Mouse (Mus musculus) MEL (cell line): ENCODE results near the gene Cnot2. TPM values are rescaled to one million over a fixed set of nuclear protein-coding genes. Genes with fewer than 3 reads are reported as not detected.
"Not testable (repeated sequence)": the region's sequence is repeated elsewhere in the genome, so short reads cannot be mapped to it uniquely, and the experiment has no call there.

Experiments
- DNase-seq: peaks from one replicate; pipeline ENCODE4 v3.0.0; 2011; ENCODE audit warnings: low read depth, low spot score
- H3K27ac ChIP-seq: 2 replicates; pipeline ENCODE4 v1.5.1; 2012; ENCODE audit warnings: low read depth, mild to moderate bottlenecking, control low read depth, low read length, moderate library complexity; ENCODE audit not compliant: control insufficient read depth
- H3K27me3 ChIP-seq, 2 experiments: fragments of 150-350 bp in 1 of 2; sonication (generic) in 1 of 2; 2 replicates each; pipeline ENCODE4 v1.6.1; 2012; ENCODE audit warnings: low read length in 2 of 2, mild to moderate bottlenecking in 2 of 2, improper control_type of control experiment in 1 of 2, moderate library complexity in 1 of 2; ENCODE audit not compliant: insufficient read depth in 2 of 2, control insufficient read depth in 1 of 2
- H3K36me3 ChIP-seq, 2 experiments: 2 replicates each; pipeline ENCODE4 v1.6.1; 2012 to 2014; ENCODE audit warnings: low read length in 2 of 2, improper control_type of control experiment in 1 of 2, inconsistent platforms in 1 of 2, mild to moderate bottlenecking in 1 of 2; ENCODE audit not compliant: insufficient read depth in 2 of 2, control insufficient read depth in 1 of 2
- H3K4me1 ChIP-seq, 2 experiments: fragments of 150-350 bp in 1 of 2; sonication (generic) in 1 of 2; 2 replicates each; pipeline ENCODE4 v1.6.1; 2012; ENCODE audit warnings: low read length in 2 of 2, improper control_type of control experiment in 1 of 2, mild to moderate bottlenecking in 1 of 2; ENCODE audit not compliant: insufficient read depth in 2 of 2, control insufficient read depth in 1 of 2
- H3K4me3 ChIP-seq, 2 experiments: fragments of 150-350 bp in 1 of 2; sonication (generic) in 1 of 2; 2 replicates each; pipeline ENCODE4 v1.5.1; 2012; ENCODE audit warnings: low read depth in 2 of 2, low read length in 2 of 2, mild to moderate bottlenecking in 2 of 2, moderate library complexity in 2 of 2, control low read depth in 1 of 2, improper control_type of control experiment in 1 of 2; ENCODE audit not compliant: control insufficient read depth in 1 of 2, insufficient read depth in 1 of 2
- H3K79me2 ChIP-seq: 2 replicates; pipeline ENCODE4 v1.6.1; 2012; ENCODE audit warnings: mild to moderate bottlenecking, low read length, moderate library complexity; ENCODE audit not compliant: control insufficient read depth, poor library complexity, insufficient read depth
- H3K9ac ChIP-seq: 2 replicates; pipeline ENCODE4 v1.6.1; 2012; ENCODE audit warnings: low read depth, mild to moderate bottlenecking, control low read depth, low read length, moderate library complexity; ENCODE audit not compliant: control insufficient read depth, poor library complexity, severe bottlenecking
- H3K9me3 ChIP-seq: fragments of 150-350 bp; sonication (generic); replicated peaks from 2 replicates; pipeline ENCODE4 v1.6.1; 2012; ENCODE audit warnings: mild to moderate bottlenecking, low read length, improper control_type of control experiment, moderate library complexity; ENCODE audit not compliant: insufficient read depth
- CHD1 ChIP-seq: IDR thresholded peaks from 2 replicates; pipeline ENCODE4 v1.6.1; 2012; ENCODE audit warnings: low read depth, mild to moderate bottlenecking, inconsistent platforms, low read length, improper control_type of control experiment
- EP300 ChIP-seq, 2 experiments: IDR thresholded peaks; 2 replicates each; pipeline ENCODE4 v1.6.1; 2011; ENCODE audit warnings: improper control_type of control experiment in 2 of 2, low read length in 2 of 2, low read depth in 1 of 2, mild to moderate bottlenecking in 1 of 2
- ETS1 ChIP-seq: IDR thresholded peaks from 2 replicates; pipeline ENCODE4 v1.6.1; 2012; ENCODE audit warnings: low read depth, mild to moderate bottlenecking, inconsistent platforms, low read length, improper control_type of control experiment, moderate library complexity
- GATA1 ChIP-seq: IDR thresholded peaks from 2 replicates; pipeline ENCODE4 v1.6.1; 2011; ENCODE audit warnings: low read depth, low read length, improper control_type of control experiment
- KAT2A ChIP-seq: conservative IDR thresholded peaks from 2 replicates; pipeline ENCODE4 v1.6.1; 2012; ENCODE audit warnings: low read depth, low read length, improper control_type of control experiment, inconsistent platforms
- MXI1 ChIP-seq: IDR thresholded peaks from 2 replicates; pipeline ENCODE4 v1.6.1; 2011; ENCODE audit warnings: mild to moderate bottlenecking, low read depth, low read length, improper control_type of control experiment
- MYB ChIP-seq: IDR thresholded peaks from 2 replicates; pipeline ENCODE4 v1.6.1; 2011; ENCODE audit warnings: mild to moderate bottlenecking, low read depth, low read length, improper control_type of control experiment
- NELFE ChIP-seq: IDR thresholded peaks from 2 replicates; pipeline ENCODE4 v1.6.1; 2011; ENCODE audit warnings: low read depth, low read length, improper control_type of control experiment
- NRF1 ChIP-seq: IDR thresholded peaks from 2 replicates; pipeline ENCODE4 v1.6.1; 2014; ENCODE audit warnings: low read depth, mild to moderate bottlenecking, inconsistent platforms, low read length, improper control_type of control experiment, moderate library complexity; ENCODE audit not compliant: poor library complexity, insufficient read depth, severe bottlenecking
- RCOR1 ChIP-seq: IDR thresholded peaks from 2 replicates; pipeline ENCODE4 v1.6.1; 2012; ENCODE audit warnings: low read depth, mild to moderate bottlenecking, inconsistent platforms, low read length, improper control_type of control experiment
- ZNF384 ChIP-seq: IDR thresholded peaks from 2 replicates; pipeline ENCODE4 v1.6.1; 2012; ENCODE audit warnings: low read depth, mild to moderate bottlenecking, inconsistent platforms, low read length, improper control_type of control experiment
- polyA plus RNA-seq, 2 experiments: library from polyadenylated mRNA; stranded (reverse) in 1 of 2; unstranded in 1 of 2; fragments of >175 nt in 1 of 2; fragments of >200 nt in 1 of 2; gene quantifications; 2 replicates each; pipeline versions ENCODE4 v1.2.1 to v1.2.4; 2012; ENCODE audit warnings: low replicate concordance in 2 of 2, low read depth in 1 of 2; ENCODE audit not compliant: insufficient read length in 2 of 2, insufficient read depth in 1 of 2, missing spikeins in 1 of 2
- total RNA-seq: library from RNA; depleted of rRNA; stranded (reverse); fragments of 300-350 nt; gene quantifications from 2 replicates; pipeline ENCODE4 v1.2.3, GENCODE M21; 2012

Gene Cnot2
- total and polyA plus RNA-seq, 3 experiments, result 84.3 to 554 (median 88.8) TPM

DNA sequence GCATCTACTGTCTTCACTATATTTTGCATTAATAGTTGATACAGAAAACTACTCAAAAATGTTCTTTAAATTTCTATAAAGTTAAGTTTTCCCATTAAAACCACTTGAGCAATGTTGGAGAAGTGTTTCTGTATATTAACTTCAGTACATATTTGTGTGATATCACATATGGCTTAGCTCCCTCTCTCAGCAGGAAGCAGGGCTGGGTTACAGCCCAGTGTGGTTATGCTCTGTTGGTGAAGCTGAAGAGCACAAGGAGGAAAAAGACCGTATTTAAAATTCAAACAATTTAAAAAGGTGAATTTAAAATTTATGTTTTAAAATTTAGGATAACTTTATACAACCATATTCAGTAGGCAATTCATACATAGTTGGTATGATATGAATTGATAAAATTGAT lies 12.8 kb downstream of the Cnot2 start:
- peaks cover 2 to 30% of the 10 kb centered on the region in 2 experiments; a peak in 2 of 4 replicates for H3K36me3 ChIP-seq
- H3K4me1 ChIP-seq, result peaks cover 10 to 23% of the 10 kb centered on the region in 2 experiments
- no peak overlapping the region for H3K27ac ChIP-seq
- DNase-seq, result peak; percentile 58
- H3K27me3 ChIP-seq, result no peaks in the 10 kb centered on the region
- H3K9me3 ChIP-seq, result no peaks in the 10 kb centered on the region
- no peak for TF ChIP-seq NRF1
- no peak for TF ChIP-seq KAT2A
- TF ChIP-seq MYB, result no peak
- TF ChIP-seq GATA1, result no peak
- TF ChIP-seq EP300 (IDR thresholded peaks at IDR 0.05; ENCODE audit: low read depth in 1 of 2, low read length in 2 of 2), result 0 out of 4 replicates have a peak, but pooled peaks of 1 of the 2 experiments have one; percentile 9
- no peak overlapping the region for H3K9ac ChIP-seq
- peaks cover 66% of the 10 kb centered on the region for H3K79me2 ChIP-seq
- H3K4me3 ChIP-seq, result peak overlapping the region in 1 of 2 experiments; percentile 23; a peak in 2 of 4 replicates

DNA sequence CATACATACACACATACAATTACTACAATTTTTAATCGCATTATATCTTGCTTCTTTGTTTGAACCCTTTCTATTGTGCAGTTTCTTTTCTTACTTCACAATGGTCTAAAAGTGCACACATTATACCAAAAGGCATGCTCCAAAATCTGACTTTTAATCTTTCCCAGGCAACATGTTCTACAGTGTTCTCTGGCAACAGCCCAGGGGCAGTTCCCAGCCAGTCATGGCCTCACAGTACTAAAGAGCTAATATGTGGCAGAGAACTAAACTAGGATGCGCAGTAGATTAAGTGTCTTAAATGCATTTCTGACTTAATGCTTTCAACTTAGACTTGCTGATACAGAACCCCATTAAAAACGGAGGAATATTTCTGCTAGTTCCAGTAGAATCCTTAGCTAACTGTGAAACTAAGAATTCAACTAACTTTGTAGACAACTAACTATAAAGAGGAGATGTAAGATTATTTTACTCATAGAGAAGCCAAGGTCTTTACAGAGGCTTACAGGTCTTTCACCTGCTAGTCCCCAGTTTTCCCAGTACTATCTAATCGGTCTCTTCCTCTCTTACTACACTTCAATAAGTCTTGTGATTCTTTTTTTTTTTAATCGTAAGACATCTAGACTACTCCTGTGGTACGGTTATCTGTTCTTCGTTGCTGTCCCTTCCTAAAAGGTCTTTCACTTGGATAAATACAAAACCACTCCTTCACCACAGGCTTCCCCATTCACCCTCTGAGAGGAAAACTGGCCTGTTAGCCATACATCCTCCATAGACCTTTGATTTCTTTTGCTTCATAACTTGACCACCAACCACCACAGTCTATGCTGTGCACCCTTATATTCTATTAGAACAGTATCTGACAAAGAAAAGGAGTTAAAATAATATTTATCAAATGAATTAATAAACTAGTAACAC lies 13.6 kb downstream of the Cnot2 start:
- peaks cover 2 to 30% of the 10 kb centered on the region in 2 experiments; a peak in 2 of 4 replicates for H3K36me3 ChIP-seq
- H3K27me3 ChIP-seq, result no peaks in the 10 kb centered on the region
- peak; percentile 40 for DNase-seq
- no peaks in the 10 kb centered on the region for H3K9me3 ChIP-seq
- H3K4me3 ChIP-seq, result no peak overlapping the region
- TF ChIP-seq ZNF384 (peak; percentile 88), RCOR1 (0 out of 2 replicates have a peak, but pooled peaks have one; percentile 26), EP300 (IDR thresholded peaks at IDR 0.05; ENCODE audit: low read depth in 1 of 2, low read length in 2 of 2) (peak; percentile 51 to 63; a peak in 3 of 4 replicates), ETS1 (peak; percentile 40; the same call in 1 of the 2 replicates), GATA1 (peak; percentile 73), CHD1 (no peak), NELFE (no peak), MXI1 (peak; percentile 26; the same call in 1 of the 2 replicates)
- peak overlapping the region; percentile 26; the same call in 1 of the 2 replicates for H3K27ac ChIP-seq
- H3K79me2 ChIP-seq, result peaks cover 66% of the 10 kb centered on the region
- H3K9ac ChIP-seq, result no peak overlapping the region
- H3K4me1 ChIP-seq, result peaks cover 10 to 23% of the 10 kb centered on the region in 2 experiments

DNA sequence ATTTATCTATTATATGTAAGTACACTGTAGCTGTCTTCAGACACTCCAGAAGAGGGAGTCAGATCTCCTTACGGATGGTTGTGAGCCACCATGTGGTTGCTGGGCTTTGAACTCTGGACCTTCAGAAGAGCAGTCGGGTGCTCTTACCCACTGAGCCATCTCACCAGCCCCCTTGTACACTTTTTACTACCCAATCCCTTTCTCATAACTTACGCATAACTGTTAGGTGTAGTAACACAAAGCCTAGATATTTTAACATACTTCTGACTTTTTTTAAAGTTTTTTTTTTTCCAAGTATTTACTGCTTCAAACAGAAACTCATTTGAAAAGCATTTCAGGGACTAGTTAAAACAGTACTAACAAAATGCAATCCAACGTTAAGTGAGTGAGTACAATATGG lies 14.8 kb downstream of the Cnot2 start:
- H3K9ac ChIP-seq, DNase-seq, H3K27ac ChIP-seq, H3K4me3 ChIP-seq, H3K27me3 ChIP-seq, H3K9me3 ChIP-seq: not testable (repeated sequence)
- H3K79me2 ChIP-seq, result peaks cover 68% of the 10 kb centered on the region
- H3K36me3 ChIP-seq, result peaks cover 2 to 33% of the 10 kb centered on the region in 2 experiments; a peak in 3 of 4 replicates
- peaks cover 13 to 29% of the 10 kb centered on the region in 2 experiments for H3K4me1 ChIP-seq
